Mouse (Mus musculus) heart, embryonic 11.5 days (tissue): ENCODE measurements around the gene Cdk5. TPM values are rescaled to one million over a fixed set of nuclear protein-coding genes. Genes with fewer than 3 reads are reported as not detected.

Source experiments
- ATAC-seq: fragments of 200-750 bp; cut with Nextera tagmentation; replicated peaks from 2 replicates; pipeline ENCODE4 v1.8.0; 2017; ENCODE audit warnings: moderate library complexity; ENCODE audit not compliant: insufficient number of reproducible peaks, low FRiP score, low TSS enrichment
- H3K27ac ChIP-seq: fragments of 300-500 bp; sonication (generic); 2 replicates; pipeline ENCODE4 v1.5.1; 2014; ENCODE audit warnings: mild to moderate bottlenecking, low read depth, low read length
- H3K27me3 ChIP-seq: fragments of 300-500 bp; sonication (generic); 2 replicates; pipeline ENCODE4 v1.6.1; 2014; ENCODE audit warnings: mild to moderate bottlenecking, low read length, mixed read lengths; ENCODE audit not compliant: control insufficient read depth, insufficient read depth
- H3K36me3 ChIP-seq: fragments of 300-500 bp; sonication (generic); 2 replicates; pipeline ENCODE4 v1.6.1; 2014; ENCODE audit warnings: mild to moderate bottlenecking, low read length, moderate library complexity, mixed read lengths; ENCODE audit not compliant: control insufficient read depth, insufficient read depth
- H3K4me1 ChIP-seq: fragments of 300-500 bp; sonication (generic); 2 replicates; pipeline ENCODE4 v1.6.1; 2014; ENCODE audit warnings: low read length; ENCODE audit not compliant: control insufficient read depth, insufficient read depth
- H3K4me2 ChIP-seq: fragments of 300-500 bp; sonication (generic); 2 replicates; pipeline ENCODE4 v1.6.1; 2014; ENCODE audit warnings: mild to moderate bottlenecking, moderate library complexity
- H3K4me3 ChIP-seq: fragments of 300-500 bp; sonication (generic); 2 replicates; pipeline ENCODE4 v1.5.1; 2014; ENCODE audit warnings: low read depth, low read length
- H3K9ac ChIP-seq: fragments of 300-500 bp; sonication (generic); 2 replicates; pipeline ENCODE4 v1.6.1; 2014; ENCODE audit warnings: mild to moderate bottlenecking, low read depth, low read length, moderate library complexity
- H3K9me3 ChIP-seq: fragments of 300-500 bp; sonication (generic); replicated peaks from 2 replicates; pipeline ENCODE4 v1.6.1; 2016; ENCODE audit warnings: low read length; ENCODE audit not compliant: control insufficient read depth
- WGBS: fragments of 180-500 bp; shearing (Covaris S2); extraction: QIAGEN DNeasy Blood & Tissue Kit; methylation state at CpG from one replicate; pipeline ENCODE4 v1.1.7; 2014; ENCODE audit not compliant: insufficient replicate concordance; 5-methylcytosine and 5-hydroxymethylcytosine counted together
- polyA plus RNA-seq: library from polyadenylated mRNA; unstranded; fragments of >200 nt; fragmentation: Nextera tagmentation; extraction: Ambion mirVana; gene quantifications from 2 replicates; pipeline ENCODE4 v1.2.1, GENCODE M21; 2014

Cdk5 gene
- polyA plus RNA-seq, 1 experiment from 2014 or later, result 34.0 TPM

DNA sequence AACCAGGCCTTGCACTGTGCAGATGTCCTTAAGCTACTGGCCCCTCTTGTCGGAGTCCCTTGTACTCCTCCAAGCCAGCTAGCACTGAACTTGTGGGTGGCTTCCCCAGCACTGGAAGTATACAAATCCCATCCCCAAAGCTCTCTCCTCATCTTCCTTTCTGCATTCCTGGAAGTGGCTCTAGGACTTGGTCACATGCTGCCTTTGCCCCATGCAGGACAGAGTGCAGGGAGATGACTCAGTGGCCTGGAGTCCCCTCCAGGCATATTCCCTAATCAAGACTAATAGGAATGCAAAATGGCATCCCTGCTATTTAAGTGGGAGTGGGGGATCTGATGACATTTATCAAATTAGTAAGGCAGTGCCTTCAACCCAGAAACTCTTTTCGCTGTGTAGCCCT, 11.3 kb downstream of the Cdk5 start:
- no peak overlapping the region for H3K9ac ChIP-seq
- WGBS, result 75% methylated on average over 2 of the region's 2 CpGs
- H3K27ac ChIP-seq, result no peak overlapping the region
- no peaks in the 10 kb centered on the region for H3K9me3 ChIP-seq
- H3K4me2 ChIP-seq, result no peak overlapping the region
- no peak for ATAC-seq
- H3K4me1 ChIP-seq, result 0 out of 2 replicates have a peak, but pooled peaks cover 3% of the 10 kb centered on the region
- H3K27me3 ChIP-seq, result peaks cover 14% of the 10 kb centered on the region
- H3K36me3 ChIP-seq, result no peaks in the 10 kb centered on the region
- H3K4me3 ChIP-seq, result no peak overlapping the region

DNA sequence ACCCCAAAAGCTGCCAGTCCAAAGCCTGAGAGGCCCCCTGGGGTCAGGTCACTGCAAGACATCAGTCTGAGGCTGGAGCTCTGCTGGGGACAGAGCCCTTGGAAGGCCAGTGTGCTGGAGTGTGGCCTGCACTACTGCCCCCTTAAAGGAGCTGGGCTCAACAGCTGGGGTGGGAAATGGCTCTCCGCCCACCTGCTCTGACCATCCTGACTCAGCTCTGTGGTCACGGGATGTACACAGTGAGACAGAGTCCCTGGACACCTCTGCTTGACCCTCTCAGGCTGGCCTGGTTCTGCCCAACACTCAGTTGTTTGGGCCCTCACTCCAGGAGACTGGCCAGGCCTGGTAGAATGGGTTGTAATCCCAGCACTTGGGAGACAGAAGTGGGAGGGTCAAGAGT, 13.9 kb downstream of the Cdk5 start:
- H3K4me2 ChIP-seq, result no peak overlapping the region
- WGBS, result 69% methylated on average over 2 of the region's 2 CpGs
- no peak overlapping the region for H3K9ac ChIP-seq
- H3K4me3 ChIP-seq, result no peak overlapping the region
- H3K4me1 ChIP-seq, result no peaks in the 10 kb centered on the region
- ATAC-seq, result no peak
- H3K9me3 ChIP-seq, result no peaks in the 10 kb centered on the region
- no peak overlapping the region for H3K27ac ChIP-seq
- peaks cover 11% of the 10 kb centered on the region for H3K27me3 ChIP-seq
- H3K36me3 ChIP-seq, result peaks cover 6% of the 10 kb centered on the region; the same call in 1 of the 2 replicates

DNA sequence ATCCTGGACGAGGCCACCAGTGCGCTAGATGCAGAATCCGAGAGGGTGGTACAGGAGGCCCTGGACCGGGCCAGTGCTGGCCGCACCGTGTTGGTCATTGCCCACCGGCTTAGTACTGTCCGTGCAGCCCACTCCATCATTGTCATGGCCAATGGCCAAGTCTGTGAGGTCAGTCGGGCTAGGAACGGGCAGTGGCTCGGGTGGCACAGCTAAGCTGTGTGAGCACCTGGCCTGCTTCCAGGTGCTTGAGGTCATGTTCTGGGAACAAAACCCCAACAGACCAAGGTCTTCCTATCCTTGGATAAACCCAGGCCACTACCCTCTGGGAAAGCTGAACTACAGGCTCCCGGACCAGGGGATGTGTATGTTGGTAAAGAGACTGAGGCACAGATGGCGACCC, 14.7 kb downstream of the Cdk5 start:
- H3K4me2 ChIP-seq, result no peak overlapping the region
- no peaks in the 10 kb centered on the region for H3K4me1 ChIP-seq
- WGBS, result 92% methylated on average over 13 of the region's 13 CpGs
- no peak overlapping the region for H3K9ac ChIP-seq
- no peak overlapping the region for H3K27ac ChIP-seq
- peaks cover 6% of the 10 kb centered on the region; the same call in 1 of the 2 replicates for H3K36me3 ChIP-seq
- no peak overlapping the region for H3K4me3 ChIP-seq
- peaks cover 3% of the 10 kb centered on the region for H3K27me3 ChIP-seq
- no peaks in the 10 kb centered on the region for H3K9me3 ChIP-seq
- no peak for ATAC-seq

DNA sequence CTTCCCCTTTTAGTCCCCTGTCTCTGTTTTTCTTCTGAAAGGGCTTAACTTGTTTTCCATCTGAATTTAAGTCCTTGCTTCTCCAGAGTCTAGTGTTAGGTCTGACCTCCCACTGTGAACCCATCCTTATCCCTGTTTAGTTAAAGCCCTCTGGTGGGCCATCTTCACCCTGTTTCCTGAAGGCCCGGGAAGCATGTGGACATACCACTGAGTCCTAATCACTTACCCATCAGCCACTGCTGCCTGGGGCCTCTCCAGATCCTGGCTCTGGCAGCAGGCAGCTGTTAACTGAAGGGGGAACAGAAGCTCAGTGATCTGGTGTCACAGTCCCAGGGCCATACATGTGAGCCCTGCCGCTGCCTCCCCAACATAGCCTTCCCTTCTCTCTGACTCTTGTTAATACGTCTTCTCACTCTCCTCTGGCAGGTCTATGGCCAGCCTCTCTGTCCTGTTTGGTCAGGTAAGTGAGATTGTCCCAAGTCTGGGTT, 17.9 kb downstream of the Cdk5 start:
- Histone ChIP-seq H3K4me3 (no peak overlapping the region), H3K36me3 (peaks cover 6% of the 10 kb centered on the region), H3K9ac (no peak overlapping the region), H3K4me2 (no peak overlapping the region), H3K9me3 (no peaks in the 10 kb centered on the region), H3K4me1 (no peaks in the 10 kb centered on the region), H3K27me3 (no peaks in the 10 kb centered on the region), H3K27ac (no peak overlapping the region)
- 61% methylated on average over 3 of the region's 3 CpGs for WGBS
- ATAC-seq, result no peak

DNA sequence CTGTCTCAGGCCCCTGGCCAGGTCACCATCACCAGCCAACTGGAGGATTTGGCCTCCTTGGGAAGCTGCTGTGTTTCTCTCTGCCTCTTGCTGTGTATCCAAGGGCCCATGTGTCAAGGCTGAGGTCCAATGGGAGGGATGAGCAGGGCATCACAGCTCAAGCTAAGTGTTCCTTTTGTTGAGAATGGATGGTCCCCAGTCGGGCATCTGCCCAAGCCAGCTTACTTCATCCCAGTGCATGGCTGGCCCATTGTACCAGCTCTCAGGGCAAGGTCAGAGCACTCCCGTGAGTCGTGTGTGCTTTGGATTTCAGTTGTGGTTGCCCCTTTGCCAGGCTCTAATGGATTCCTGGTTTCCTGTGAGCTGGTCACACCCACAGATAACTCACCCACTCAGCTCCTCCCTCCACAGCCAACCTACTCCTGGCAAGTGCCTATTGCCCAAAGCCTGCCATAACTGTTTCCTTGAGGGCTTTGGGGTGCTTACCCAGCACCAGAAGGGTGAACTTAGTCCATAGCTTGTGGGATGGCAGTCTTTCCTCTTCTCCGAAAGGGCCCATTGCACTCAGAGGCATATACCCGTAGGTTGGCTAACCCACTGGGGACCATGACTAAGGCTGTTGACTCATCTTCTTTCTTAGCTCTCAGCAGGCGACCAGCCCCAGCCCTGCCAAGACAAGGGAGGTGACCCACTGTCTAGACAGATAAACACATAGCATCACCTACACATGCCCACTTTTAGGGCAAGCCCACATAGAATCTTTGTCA, 18.6 kb downstream of the Cdk5 start:
- WGBS, result 74% methylated on average over 6 of the region's 6 CpGs
- no peaks in the 10 kb centered on the region for H3K4me1 ChIP-seq
- H3K4me2 ChIP-seq, result no peak overlapping the region
- no peaks in the 10 kb centered on the region for H3K27me3 ChIP-seq
- no peak overlapping the region for H3K27ac ChIP-seq
- H3K9me3 ChIP-seq, result no peaks in the 10 kb centered on the region
- peaks cover 6% of the 10 kb centered on the region for H3K36me3 ChIP-seq
- H3K9ac ChIP-seq, result no peak overlapping the region
- no peak overlapping the region for H3K4me3 ChIP-seq
- no peak for ATAC-seq

GRCm38 (mm10) chr5:24401969-24402368, 21.4 kb downstream of the Cdk5 start:
- H3K27me3 ChIP-seq, result no peaks in the 10 kb centered on the region
- ATAC-seq, result no peak

GRCm38 (mm10) chr5:24400911-24401605, 22.3 kb downstream of the Cdk5 start:
- H3K9ac ChIP-seq, result no peak overlapping the region
- WGBS, result 91% methylated on average over 5 of the region's 5 CpGs
- peaks cover 2% of the 10 kb centered on the region for H3K36me3 ChIP-seq
- no peak overlapping the region for H3K27ac ChIP-seq
- no peak overlapping the region for H3K4me2 ChIP-seq
- ATAC-seq, result no peak
- H3K27me3 ChIP-seq, result no peaks in the 10 kb centered on the region
- no peaks in the 10 kb centered on the region for H3K9me3 ChIP-seq
- H3K4me1 ChIP-seq, result no peaks in the 10 kb centered on the region
- no peak overlapping the region for H3K4me3 ChIP-seq

More at GRCm38 (mm10) chr5:24401969-24402368, 21.4 kb downstream of the Cdk5 start:
- Histone ChIP-seq H3K9ac (no peak overlapping the region), H3K4me3 (no peak overlapping the region), H3K27ac (no peak overlapping the region), H3K4me2 (no peak overlapping the region), H3K4me1 (no peaks in the 10 kb centered on the region), H3K36me3 (peaks cover 6% of the 10 kb centered on the region), H3K9me3 (no peaks in the 10 kb centered on the region)
- 80% methylated on average over 9 of the region's 9 CpGs for WGBS

DNA sequence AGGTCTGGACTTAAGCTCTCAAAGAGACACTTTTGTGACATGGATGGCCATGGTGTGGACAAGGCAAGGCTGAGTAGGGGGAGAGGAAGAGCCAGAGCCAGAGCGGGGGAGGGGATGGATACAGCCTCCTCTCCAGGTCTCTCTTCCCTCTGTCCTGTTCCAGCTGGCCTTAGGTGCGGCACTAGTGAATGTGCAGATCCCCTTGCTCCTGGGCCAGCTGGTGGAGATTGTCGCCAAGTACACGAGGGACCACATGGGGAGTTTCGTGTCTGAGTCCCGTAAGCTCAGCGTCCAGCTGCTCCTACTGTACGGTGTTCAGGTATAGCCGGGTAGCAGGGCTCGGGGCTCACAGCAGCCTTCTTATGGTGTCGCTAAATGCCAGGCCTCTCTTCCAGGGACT, 23.0 kb downstream of the Cdk5 start:
- Histone ChIP-seq H3K4me3 (no peak overlapping the region), H3K4me1 (no peaks in the 10 kb centered on the region), H3K36me3 (no peaks in the 10 kb centered on the region; the same call in 1 of the 2 replicates), H3K4me2 (no peak overlapping the region), H3K9me3 (no peaks in the 10 kb centered on the region), H3K9ac (no peak overlapping the region), H3K27me3 (no peaks in the 10 kb centered on the region), H3K27ac (no peak overlapping the region)
- 87% methylated on average over 11 of the region's 11 CpGs for WGBS
- ATAC-seq, result no peak
